Mouse (Mus musculus) adrenal gland, postnatal 4 days (tissue): ENCODE data around the gene Pgp. TPM values are rescaled to one million over a fixed set of nuclear protein-coding genes. Genes with fewer than 3 reads are reported as not detected.

Experiments
- DNase-seq, 2 experiments: peaks; one replicate each; pipeline ENCODE4 v3.0.0; 2021 to 2022; ENCODE audit warnings: low spot score in 2 of 2, mixed read lengths in 2 of 2
- total RNA-seq, 2 experiments: library from RNA; stranded (reverse); gene quantifications; 2 replicates each; pipeline ENCODE4 v1.2.3; 2021

Gene Pgp
- total RNA-seq, 2 experiments from 2014 or later = 44.6 to 46.4 TPM

GRCm38 (mm10) chr17:24514270-24515257 lies 44.4 kb downstream of the Pgp start:
- DNase-seq = no peak

GRCm38 (mm10) chr17:24520450-24520849 lies 50.3 kb downstream of the Pgp start:
- DNase-seq = no peak

Other genes with a start within 250 kb of the Pgp start
- gene Tedc2, start 249.5 kb upstream of the Pgp start, total RNA-seq = 10 to 100 TPM; 13.8 to 17.6 TPM
- gene Ccnf, start 218.9 kb upstream of the Pgp start, total RNA-seq = 10 to 100 TPM; 23.3 to 25.5 TPM
- gene Abca17, start 119.3 kb upstream of the Pgp start, total RNA-seq = under 1 TPM in 1 of 2 experiments, not detected in 1; 0.11 TPM
- 10 to 100 TPM; 27.2 to 38.5 TPM for gene Abca3, start 118.4 kb upstream of the Pgp start, total RNA-seq
- gene Rnps1, start 55.8 kb upstream of the Pgp start, total RNA-seq = 100 to 1,000 TPM; 122 to 133 TPM
- gene Eci1, start 43.8 kb upstream of the Pgp start, total RNA-seq = 100 to 1,000 TPM; 165 to 199 TPM
- gene Dnase1l2, start 27.3 kb upstream of the Pgp start, total RNA-seq = 1 to 10 TPM; 3.1 to 3.4 TPM
- gene E4f1, start 79 bp upstream of the Pgp start, total RNA-seq = 10 to 100 TPM; 31.8 to 35.1 TPM
- under 1 TPM; 0.50 to 0.93 TPM for gene Bricd5, start 3.5 kb downstream of the Pgp start, total RNA-seq
- gene Mlst8, start 8.7 kb downstream of the Pgp start, total RNA-seq = 10 to 100 TPM; 28.0 to 30.0 TPM
- 10 to 100 TPM; 62.4 to 65.2 TPM for gene Caskin1, start 18.2 kb downstream of the Pgp start, total RNA-seq
- gene Traf7, start 57.5 kb downstream of the Pgp start, total RNA-seq = 100 to 1,000 TPM; 137 to 149 TPM
- gene Rab26, start 63.8 kb downstream of the Pgp start, total RNA-seq = 1 to 10 TPM; 1.1 to 1.9 TPM
- 10 to 100 TPM; 67.8 to 70.9 TPM for gene Pkd1, start 79.4 kb downstream of the Pgp start, total RNA-seq
- gene Tsc2, start 162.2 kb downstream of the Pgp start, total RNA-seq = 100 to 1,000 TPM; 110 to 119 TPM
- 10 to 100 TPM; 13.3 to 13.8 TPM for gene Nthl1, start 162.3 kb downstream of the Pgp start, total RNA-seq
- gene Slc9a3r2, start 179.9 kb downstream of the Pgp start, total RNA-seq = 10 to 100 TPM; 62.2 to 64.2 TPM
- not detected for gene Npw, start 188.1 kb downstream of the Pgp start, total RNA-seq
- 10 to 100 TPM; 47.5 to 48.9 TPM for gene Zfp598, start 199.3 kb downstream of the Pgp start, total RNA-seq
- 1 to 10 TPM; 6.1 to 9.4 TPM for gene Syngr3, start 219.6 kb downstream of the Pgp start, total RNA-seq
- gene Gfer, start 225.8 kb downstream of the Pgp start, total RNA-seq = 10 to 100 TPM; 28.4 to 28.8 TPM
- 1 to 10 TPM; 6.2 to 8.5 TPM for gene Noxo1, start 225.8 kb downstream of the Pgp start, total RNA-seq
- gene Tbl3, start 237.3 kb downstream of the Pgp start, total RNA-seq = 10 to 100 TPM; 37.8 to 40.9 TPM
- not detected for gene Rnf151, start 247.7 kb downstream of the Pgp start, total RNA-seq
- 100 to 1,000 TPM; 867 to 881 TPM for gene Rps2, start 247.7 kb downstream of the Pgp start, total RNA-seq